Mouse (Mus musculus): ENCODE measurements around the gene Cand2. TPM values are rescaled to one million over a fixed set of nuclear protein-coding genes. Genes with fewer than 3 reads are reported as not detected.
"Not testable (repeated sequence)": the region's sequence is repeated elsewhere in the genome, so short reads cannot be mapped to it uniquely, and the experiment has no call there.

Gene Cand2
- polyA plus RNA-seq, 1 experiment from 2014 or later: 0.34 TPM

DNA sequence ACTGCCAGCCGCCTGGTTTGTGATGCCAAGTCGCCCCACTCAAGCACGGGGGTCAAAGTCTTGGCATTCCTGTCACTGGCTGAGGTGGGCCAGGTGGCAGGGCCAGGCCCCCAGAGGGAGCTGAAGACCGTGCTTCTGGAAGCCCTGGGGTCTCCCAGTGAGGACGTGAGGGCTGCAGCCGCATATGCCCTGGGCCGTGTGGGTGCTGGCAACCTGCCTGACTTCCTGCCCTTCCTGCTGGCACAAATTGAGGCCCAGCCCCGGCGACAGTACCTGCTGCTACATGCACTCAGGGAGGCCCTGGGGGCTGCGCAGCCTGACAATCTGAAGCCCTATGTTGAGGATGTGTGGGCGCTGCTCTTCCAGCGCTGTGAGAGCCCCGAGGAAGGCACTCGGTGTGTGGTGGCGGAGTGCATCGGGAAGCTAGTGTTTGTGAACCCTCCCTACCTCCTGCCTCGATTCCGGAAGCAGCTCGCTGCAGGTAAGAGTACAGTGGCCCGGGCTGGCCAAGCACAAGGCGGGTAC is 18.4 kb downstream of the Cand2 start:
- Histone ChIP-seq H3K4me3 (ENCODE audit: inconsistent target) (no peak overlapping the region), H3K36me3 (ENCODE audit: inconsistent target) (no peaks in the 10 kb centered on the region), H3K27ac (no peak overlapping the region), H3K79me2 (ENCODE audit: inconsistent target) (no peaks in the 10 kb centered on the region)
- WGBS (ENCODE audit: missing documents): 43% methylated on average over 21 of the region's 21 CpGs

- Histone ChIP-seq H3K4me3 (ENCODE audit: inconsistent target) (no peak overlapping the region), H3K79me2 (ENCODE audit: inconsistent target) (peaks cover 15% of the 10 kb centered on the region), H3K27ac (no peak overlapping the region), H3K36me3 (ENCODE audit: inconsistent target) (peaks cover 24% of the 10 kb centered on the region; the same call in 1 of the 2 replicates)
- 94% methylated on average over 3 of the region's 3 CpGs for WGBS (ENCODE audit: missing documents)
These were observed 27.5 kb downstream of the Cand2 start for GRCm38 (mm10) chr6:115801811-115802210.

DNA sequence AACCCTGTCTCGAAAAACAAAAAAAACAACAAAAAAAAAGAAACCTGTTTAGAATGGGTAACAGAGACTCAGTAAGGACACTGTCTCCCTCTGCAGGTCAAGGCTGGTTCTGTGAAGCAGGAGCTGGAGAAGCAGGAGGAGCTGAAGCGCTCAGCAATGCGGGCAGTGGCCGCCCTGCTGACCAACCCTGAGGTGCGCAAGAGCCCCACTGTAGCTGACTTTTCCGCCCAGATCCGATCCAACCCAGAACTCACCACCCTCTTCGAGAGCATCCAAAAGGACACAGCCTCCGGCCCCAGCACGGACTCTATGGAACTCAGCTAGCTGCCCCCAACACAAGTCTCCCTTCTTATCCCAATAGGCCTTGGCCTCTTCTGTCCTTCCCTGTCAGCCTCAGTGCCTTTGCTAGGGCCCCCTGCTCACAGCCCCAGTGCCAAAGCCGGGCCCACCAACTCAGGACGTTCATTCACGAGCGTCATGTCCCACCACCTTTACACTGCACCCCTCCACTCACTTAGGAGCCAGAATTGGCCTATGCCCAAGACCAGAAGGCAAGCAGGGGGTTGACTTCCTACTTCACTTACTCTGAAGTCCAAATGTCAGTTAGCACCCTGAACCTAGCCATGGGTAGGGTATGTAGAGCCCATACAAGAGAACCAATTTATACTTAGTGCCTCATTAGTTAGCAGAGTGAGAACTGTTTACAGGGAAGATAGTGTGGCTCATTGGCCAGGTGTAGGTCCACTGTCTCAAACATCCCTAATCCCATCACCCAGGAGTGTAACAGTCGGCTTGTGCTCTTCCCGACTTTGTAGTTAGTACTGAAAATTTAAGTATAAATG is 29.4 kb downstream of the Cand2 start:
- WGBS (ENCODE audit: missing documents): 61% methylated on average over 16 of the region's 16 CpGs
- peaks cover 28% of the 10 kb centered on the region; the same call in 1 of the 2 replicates for H3K36me3 ChIP-seq (ENCODE audit: inconsistent target)
- H3K27ac ChIP-seq: no peak overlapping the region
- peaks cover 31% of the 10 kb centered on the region for H3K79me2 ChIP-seq (ENCODE audit: inconsistent target)
- no peak overlapping the region for H3K4me3 ChIP-seq (ENCODE audit: inconsistent target)

DNA sequence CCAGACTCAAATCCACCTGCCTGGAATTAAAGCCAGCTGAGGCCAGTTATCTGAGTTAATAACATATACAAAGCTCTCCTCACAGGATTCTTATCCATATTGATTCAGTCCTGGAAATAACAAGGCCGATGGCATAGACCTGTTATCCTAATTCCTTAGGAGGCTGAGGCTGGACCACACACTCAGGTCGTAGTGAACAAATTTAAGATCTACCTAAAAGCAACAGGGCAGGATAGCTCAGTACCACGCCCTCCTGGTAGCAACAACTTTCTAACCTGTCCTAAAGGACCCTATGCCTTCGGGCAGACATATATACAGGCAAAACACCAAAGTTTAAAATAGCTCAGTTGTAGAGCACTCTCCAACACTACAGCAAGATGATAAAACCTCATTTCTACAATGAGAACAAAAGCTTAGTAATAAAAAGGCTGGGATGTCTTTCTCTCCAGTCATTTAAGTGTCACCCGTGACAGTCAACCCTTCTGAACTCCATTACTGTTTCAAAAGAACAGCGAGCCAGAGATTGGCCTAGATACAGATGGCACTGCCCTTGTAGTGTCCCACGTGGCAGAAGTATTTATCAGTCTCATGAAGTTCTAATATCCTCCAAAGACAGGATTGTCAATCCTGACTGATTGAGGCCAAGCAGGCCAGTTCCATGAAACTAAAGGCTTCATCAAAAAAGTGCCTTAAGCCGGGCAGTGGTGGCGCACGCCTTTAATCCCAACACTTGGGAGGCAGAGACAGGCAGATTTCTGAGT is 30.3 kb downstream of the Cand2 start:
- Histone ChIP-seq H3K4me3 (ENCODE audit: inconsistent target) (no peak overlapping the region), H3K79me2 (ENCODE audit: inconsistent target) (peaks cover 31% of the 10 kb centered on the region), H3K27ac (no peak overlapping the region), H3K36me3 (ENCODE audit: inconsistent target) (peaks cover 28% of the 10 kb centered on the region; the same call in 1 of the 2 replicates)
- WGBS (ENCODE audit: missing documents): 90% methylated on average over 10 of the region's 10 CpGs

DNA sequence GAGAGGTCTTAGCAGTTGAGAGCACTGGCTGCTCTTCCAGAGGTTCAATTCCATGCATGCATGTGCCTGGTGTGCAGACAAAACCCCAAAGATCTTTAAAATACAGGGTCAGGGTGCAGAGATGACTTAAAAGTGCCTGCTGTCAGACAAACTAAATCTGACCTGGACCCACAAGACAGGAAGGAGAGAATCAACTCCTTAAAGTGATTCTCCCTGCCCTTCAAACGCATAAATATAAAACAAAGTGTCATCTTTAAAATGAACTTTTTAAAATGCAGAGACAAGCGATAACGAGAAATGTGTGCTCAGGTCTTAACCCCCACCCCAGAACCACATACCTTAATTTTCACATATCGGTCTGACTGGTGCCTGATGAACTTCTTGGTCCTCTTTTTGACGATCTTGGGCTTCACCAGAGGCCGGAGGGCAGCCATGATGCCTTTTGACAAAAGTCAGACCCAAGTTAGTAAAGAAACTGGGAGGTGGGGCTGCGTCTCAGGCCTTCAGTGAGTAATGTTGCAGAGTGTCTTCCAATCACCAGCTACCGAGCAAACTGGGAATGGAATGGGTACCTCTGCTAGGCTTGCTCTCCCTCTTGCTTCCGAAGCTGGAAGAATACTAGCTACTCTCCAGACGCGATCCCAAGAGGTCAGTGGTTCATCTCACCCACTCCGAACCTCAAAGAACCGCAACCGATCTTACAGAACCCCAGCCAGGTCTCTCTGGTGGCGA is 33.3 kb downstream of the Cand2 start:
- 2% methylated on average over 15 of the region's 15 CpGs for WGBS (ENCODE audit: missing documents)
- Histone ChIP-seq H3K79me2 (ENCODE audit: inconsistent target) (peaks cover 31% of the 10 kb centered on the region), H3K4me3 (ENCODE audit: inconsistent target) (peak overlapping the region; percentile 99), H3K36me3 (ENCODE audit: inconsistent target) (peaks cover 28% of the 10 kb centered on the region; the same call in 1 of the 2 replicates), H3K27ac (peak overlapping the region; percentile 62)

DNA sequence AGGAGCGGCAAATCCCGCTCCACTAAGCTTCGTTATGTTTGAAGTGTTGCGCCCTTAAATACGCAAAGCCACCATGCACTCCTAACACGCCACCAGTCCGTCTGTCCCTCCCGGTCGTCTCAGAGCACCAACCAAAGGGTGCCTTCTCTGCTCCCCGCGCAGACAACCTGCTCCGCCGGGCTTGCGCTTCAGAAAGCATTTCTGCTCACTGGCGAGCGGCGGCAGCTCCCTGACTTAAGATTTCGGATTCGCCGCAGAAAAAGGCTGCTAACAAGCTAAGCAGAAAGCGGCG is 33.8 kb downstream of the Cand2 start:
- Histone ChIP-seq H3K36me3 (ENCODE audit: inconsistent target) (peaks cover 28% of the 10 kb centered on the region; the same call in 1 of the 2 replicates), H3K4me3 (ENCODE audit: inconsistent target) (peak overlapping the region; percentile 99), H3K27ac (peak overlapping the region; percentile 62), H3K79me2 (ENCODE audit: inconsistent target) (peaks cover 31% of the 10 kb centered on the region)
- 2% methylated on average over 22 of the region's 22 CpGs for WGBS (ENCODE audit: missing documents)

GRCm38 (mm10) chr6:115808488-115809231 is 34.3 kb downstream of the Cand2 start, which contains the start of gene Rpl32:
Gene Rpl32 (minus strand): TSS chr6:115808747.
- WGBS (ENCODE audit: missing documents): under 1% methylated on average over 46 of the region's 47 CpGs
- peaks cover 31% of the 10 kb centered on the region for H3K79me2 ChIP-seq (ENCODE audit: inconsistent target)
- H3K36me3 ChIP-seq (ENCODE audit: inconsistent target): peaks cover 28% of the 10 kb centered on the region; the same call in 1 of the 2 replicates

GRCm38 (mm10) chr6:115811606-115812005 is 37.3 kb downstream of the Cand2 start:
- 96% methylated on average over 8 of the region's 8 CpGs for WGBS (ENCODE audit: missing documents)
- Histone ChIP-seq H3K4me3 (ENCODE audit: inconsistent target) (no peak overlapping the region), H3K36me3 (ENCODE audit: inconsistent target) (0 out of 2 replicates have a peak, but pooled peaks cover 6% of the 10 kb centered on the region), H3K79me2 (ENCODE audit: inconsistent target) (peaks cover 17% of the 10 kb centered on the region), H3K27ac (no peak overlapping the region)

More at GRCm38 (mm10) chr6:115808488-115809231, 34.3 kb downstream of the Cand2 start, which contains the start of gene Rpl32:
- Histone ChIP-seq H3K4me3 (ENCODE audit: inconsistent target) (peak within 1 kb of the TSS; percentile 99), H3K27ac (peak within 1 kb of the TSS; percentile 90)

DNA sequence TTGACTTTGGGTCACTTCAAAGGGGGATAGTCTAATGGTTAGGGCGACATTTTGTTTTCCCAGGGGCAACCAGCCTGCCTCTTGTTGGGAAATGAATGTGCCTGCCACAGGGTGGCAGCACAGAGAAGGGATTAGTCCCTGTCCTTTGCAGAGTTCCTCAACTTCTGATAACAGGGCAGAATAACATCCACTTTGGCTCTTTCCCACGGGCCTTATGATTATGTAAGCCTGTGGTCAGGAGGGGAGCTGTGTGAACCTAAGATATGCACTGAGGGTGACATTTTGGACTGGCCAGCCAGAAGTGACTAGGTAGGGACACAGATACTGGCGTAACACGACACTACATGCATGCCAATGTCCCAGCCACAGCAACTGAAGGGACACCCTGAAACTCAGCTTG is 39.8 kb downstream of the Cand2 start:
- no peaks in the 10 kb centered on the region for H3K36me3 ChIP-seq (ENCODE audit: inconsistent target)
- no peak overlapping the region for H3K27ac ChIP-seq
- no peak overlapping the region for H3K4me3 ChIP-seq (ENCODE audit: inconsistent target)
- no peaks in the 10 kb centered on the region for H3K79me2 ChIP-seq (ENCODE audit: inconsistent target)
- 10% methylated on average over 4 of the region's 4 CpGs for WGBS (ENCODE audit: missing documents)

- Histone ChIP-seq H3K36me3 (ENCODE audit: inconsistent target) (no peaks in the 10 kb centered on the region), H3K4me3 (ENCODE audit: inconsistent target) (no peak overlapping the region), H3K27ac (no peak overlapping the region), H3K79me2 (ENCODE audit: inconsistent target) (no peaks in the 10 kb centered on the region)
- 66% methylated on average over 4 of the region's 4 CpGs for WGBS (ENCODE audit: missing documents)
These were observed 40.7 kb downstream of the Cand2 start for GRCm38 (mm10) chr6:115815041-115815440.

DNA sequence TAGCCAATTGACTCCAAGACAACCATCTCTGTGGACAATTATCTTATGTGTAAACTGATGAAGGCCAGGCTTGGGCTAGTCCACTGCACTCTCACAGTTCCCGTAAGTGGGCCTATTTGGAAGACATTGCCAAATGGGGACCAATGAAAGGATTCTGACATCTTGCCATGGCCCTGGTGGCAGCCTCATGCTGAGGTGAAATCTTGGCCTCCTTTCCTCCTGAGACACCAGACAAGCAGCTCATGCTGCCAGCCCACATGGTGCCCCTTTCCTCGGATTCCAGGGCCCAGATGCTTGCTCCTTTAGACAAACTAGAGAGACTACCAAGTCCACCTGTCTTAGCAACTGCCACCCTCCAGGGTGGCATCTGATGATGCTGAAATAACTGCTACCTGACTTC is 43.8 kb downstream of the Cand2 start:
- no peak overlapping the region for H3K27ac ChIP-seq
- no peaks in the 10 kb centered on the region for H3K79me2 ChIP-seq (ENCODE audit: inconsistent target)
- no peak overlapping the region for H3K4me3 ChIP-seq (ENCODE audit: inconsistent target)
- H3K36me3 ChIP-seq (ENCODE audit: inconsistent target): no peaks in the 10 kb centered on the region
- WGBS (ENCODE audit: missing documents): 86% methylated on average over 2 of the region's 2 CpGs

DNA sequence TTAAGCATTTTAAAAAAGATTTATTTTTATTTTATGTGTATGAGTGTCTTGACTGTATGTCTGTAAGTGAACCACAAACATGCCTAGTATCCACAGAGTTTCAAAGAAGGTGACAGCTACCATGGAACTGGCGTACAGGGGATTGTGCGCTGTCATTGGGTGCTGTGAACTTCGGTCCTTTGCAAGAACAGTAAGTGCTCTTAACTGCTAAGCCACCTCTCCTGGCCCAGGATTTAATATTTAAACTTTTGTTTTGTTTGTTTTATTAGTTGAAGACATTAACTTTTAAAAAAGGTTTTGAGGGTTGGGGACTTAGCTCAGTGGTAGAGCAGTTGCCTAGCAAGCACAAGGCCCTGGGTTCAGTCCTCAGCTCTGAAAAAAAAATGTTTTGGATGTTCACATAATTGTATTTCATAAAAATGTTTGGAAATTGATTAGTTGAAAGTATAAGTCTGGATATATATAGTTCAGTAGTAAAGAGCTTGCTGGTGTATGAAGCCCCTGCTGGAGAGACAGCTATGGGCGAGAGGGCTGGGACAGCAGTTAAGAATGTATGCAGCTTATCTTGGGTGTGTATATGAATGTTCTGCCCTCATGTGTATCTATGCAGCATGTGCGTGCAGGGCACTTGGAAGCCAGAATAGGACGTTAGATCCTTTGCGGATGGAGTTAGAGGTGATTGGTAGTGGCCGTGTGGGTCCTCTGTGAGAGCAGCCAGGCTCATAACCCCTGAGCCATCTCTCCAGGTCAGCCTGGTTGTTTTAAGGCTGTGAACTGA is 47.1 kb downstream of the Cand2 start:
- H3K4me3 ChIP-seq (ENCODE audit: inconsistent target): no peak overlapping the region
- H3K79me2 ChIP-seq (ENCODE audit: inconsistent target): no peaks in the 10 kb centered on the region
- no peak overlapping the region for H3K27ac ChIP-seq
- H3K36me3 ChIP-seq (ENCODE audit: inconsistent target): no peaks in the 10 kb centered on the region
- WGBS (ENCODE audit: missing documents): 96% methylated on average over 8 of the region's 8 CpGs

GRCm38 (mm10) chr6:115823850-115824464 is 49.6 kb downstream of the Cand2 start:
- H3K27ac ChIP-seq: not testable (repeated sequence)
- 5% methylated on average over 2 of the region's 11 CpGs for WGBS (ENCODE audit: missing documents)

More at GRCm38 (mm10) chr6:115823850-115824464, 49.6 kb downstream of the Cand2 start:
- H3K4me3 ChIP-seq (ENCODE audit: inconsistent target); H3K36me3 ChIP-seq (ENCODE audit: inconsistent target); H3K79me2 ChIP-seq (ENCODE audit: inconsistent target): not testable (repeated sequence)

All from macrophage (primary cell).